Mouse (Mus musculus) gastrocnemius, postnatal 14 days (tissue): ENCODE measurements around the gene Sun1. TPM values are rescaled to one million over a fixed set of nuclear protein-coding genes. Genes with fewer than 3 reads are reported as not detected.

Source experiments
- DNase-seq: peaks from one replicate; pipeline ENCODE4 v3.0.0; 2021; ENCODE audit warnings: mixed read lengths
- intact Hi-C: fragments of 180-260 bp; cut with DNase I; formaldehyde crosslinking; loops from one replicate; pipeline ENCODE4 v1.15.1; 2025; ENCODE audit warnings: low total_unique reads
- total RNA-seq, 2 experiments: library from RNA; stranded (reverse); gene quantifications; 2 replicates each; pipeline ENCODE4 v1.2.3; 2021

Gene Sun1
- total RNA-seq, 2 experiments from 2014 or later = 31.0 to 33.2 TPM

GRCm38 (mm10) chr5:139277287-139277686, 76.8 kb downstream of the Sun1 start:
- intact Hi-C loops = no loop called here
- DNase-seq = no peak

DNA sequence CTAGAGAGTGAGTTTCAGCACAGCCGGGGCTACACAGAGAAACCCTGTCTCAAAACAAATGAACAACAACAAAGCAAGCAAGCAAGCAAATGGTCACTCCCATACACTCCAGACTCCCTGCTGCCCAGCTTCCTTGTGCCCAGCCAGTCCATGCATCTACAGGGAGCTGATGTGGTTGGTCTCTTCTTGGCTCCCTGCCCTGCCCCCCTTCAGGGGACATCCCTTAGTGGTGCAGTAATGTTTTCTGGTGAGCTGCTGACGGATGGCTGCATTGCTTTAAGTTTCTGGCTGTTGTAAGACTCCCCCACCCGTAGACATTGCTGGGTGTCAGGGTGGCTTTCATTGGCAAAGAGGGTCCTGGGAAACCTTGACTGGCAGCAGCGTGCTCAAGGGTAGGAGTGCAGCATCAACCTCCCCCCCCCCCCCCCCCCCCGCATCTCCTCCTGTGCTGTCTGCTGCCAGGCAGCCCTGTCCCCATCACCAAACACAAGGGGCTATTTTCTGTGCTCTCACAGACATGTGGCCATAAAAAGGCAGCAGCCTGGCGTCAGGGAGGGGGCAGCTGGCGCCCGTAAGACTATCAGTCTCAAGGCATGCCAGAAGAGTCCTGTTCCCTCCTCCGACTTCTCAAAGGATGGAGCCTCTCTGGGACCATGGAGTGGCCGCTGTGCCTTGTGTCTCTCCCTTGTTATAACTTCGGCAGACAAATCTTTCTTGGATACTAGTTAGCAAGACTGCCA, 81.1 kb downstream of the Sun1 start:
- DNase-seq = no peak
- intact Hi-C loops = loop anchor here (2.0 kb wide), 1 partner anchor 43 kb away; the partner anchor contains the start of gene Adap1

GRCm38 (mm10) chr5:139282191-139282590, 81.8 kb downstream of the Sun1 start:
- peak; percentile 86 for DNase-seq
- intact Hi-C loops = loop anchor here (2.0 kb wide), 1 partner anchor 43 kb away; the partner anchor contains the start of gene Adap1

DNA sequence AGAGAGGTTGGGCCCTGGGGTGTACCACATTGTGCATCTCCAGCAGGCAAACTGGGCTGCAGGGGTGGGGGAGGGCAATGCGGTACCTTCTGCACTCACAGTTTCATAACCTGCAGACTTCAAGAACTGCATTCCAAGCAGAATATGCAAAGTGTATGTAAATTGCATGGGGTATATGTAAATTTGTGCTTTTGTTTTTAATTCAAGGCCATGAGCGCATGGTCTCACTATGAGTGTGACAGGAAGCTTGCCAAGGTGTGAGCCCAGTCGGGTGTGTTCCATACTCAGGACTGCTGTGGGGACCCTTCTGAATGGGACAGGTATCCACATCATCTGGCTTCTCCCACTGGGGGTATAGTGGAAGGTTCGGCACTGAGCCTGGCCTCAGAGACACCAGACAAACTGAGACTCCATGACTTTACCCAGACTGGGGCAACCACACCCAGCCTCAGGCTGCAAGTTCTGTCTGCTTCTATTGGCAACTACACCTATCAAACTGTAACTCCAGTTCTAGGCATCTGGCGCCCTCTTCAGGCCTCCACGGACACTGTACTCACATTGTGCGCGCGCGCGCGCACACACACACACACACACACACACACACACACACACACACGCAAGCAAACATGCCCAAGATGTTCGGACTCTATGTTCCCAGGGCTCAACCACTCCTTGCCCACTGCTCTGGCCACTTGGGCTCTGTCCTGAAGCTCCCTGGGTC, 83.2 kb downstream of the Sun1 start:
- DNase-seq = no peak
- intact Hi-C loops = loop anchor here (2.0 kb wide), 1 partner anchor 41 kb away; the partner anchor contains the start of gene Adap1

DNA sequence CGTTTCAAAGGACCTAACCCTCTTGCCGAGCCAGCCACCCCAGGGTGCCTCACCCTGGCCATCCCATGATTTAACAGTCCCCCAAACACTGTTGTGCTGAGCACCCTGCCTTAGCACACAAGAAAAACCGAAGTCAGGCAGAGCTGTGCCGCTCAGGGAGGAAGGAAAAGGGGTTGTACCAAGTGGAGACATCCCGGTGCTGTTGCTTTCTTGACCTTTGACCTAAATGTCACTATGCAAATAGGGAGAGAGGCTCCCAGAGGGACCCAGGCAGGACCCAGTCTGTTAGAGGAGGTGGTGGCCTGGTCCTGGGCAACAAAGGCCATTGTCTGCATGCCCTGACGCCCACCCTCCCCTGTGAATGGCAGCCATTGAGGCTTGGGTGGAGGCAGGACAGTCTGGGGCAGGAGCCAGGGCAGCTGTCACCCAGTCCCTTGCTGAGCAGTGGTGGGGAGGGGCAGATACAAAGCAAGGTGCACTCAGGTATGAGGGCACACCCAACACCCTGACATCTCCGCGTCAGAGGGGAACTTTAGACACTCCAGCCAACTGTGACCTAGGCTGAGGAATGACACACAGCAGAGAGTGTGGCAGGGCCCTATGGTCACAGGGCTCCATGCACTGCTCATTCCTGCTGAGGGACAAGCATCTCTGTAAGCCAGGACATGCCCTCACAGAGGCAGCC, 85.1 kb downstream of the Sun1 start:
- intact Hi-C loops = no loop called here
- no peak for DNase-seq

- intact Hi-C loops = no loop called here
- no peak for DNase-seq
Measured at GRCm38 (mm10) chr5:139286142-139286941, 85.9 kb downstream of the Sun1 start.

GRCm38 (mm10) chr5:139287099-139287498, 86.7 kb downstream of the Sun1 start:
- no peak for DNase-seq
- intact Hi-C loops = no loop called here

DNA sequence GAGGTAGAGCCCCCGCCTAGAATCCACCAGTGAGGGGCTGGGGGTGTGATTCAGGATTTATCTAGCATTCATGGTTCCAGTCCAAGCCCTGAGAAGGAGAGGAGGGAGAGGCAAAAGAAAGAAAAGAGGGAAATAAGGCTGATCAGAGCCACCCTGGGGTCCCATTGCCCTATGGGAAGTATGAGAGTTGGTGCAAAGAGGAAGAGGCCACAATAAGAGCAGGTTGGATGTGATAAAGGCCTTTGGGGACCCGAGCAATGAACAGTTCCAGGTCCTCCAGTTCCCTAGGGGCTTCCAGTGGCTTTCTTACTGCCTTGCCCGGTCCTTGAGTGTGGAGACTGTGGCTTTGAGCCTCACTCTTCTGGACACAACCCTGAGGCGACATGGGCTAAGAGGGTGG, 87.3 kb downstream of the Sun1 start:
- intact Hi-C loops = no loop called here
- DNase-seq = no peak

GRCm38 (mm10) chr5:139288591-139288990, 88.2 kb downstream of the Sun1 start:
- DNase-seq = no peak
- intact Hi-C loops = no loop called here

DNA sequence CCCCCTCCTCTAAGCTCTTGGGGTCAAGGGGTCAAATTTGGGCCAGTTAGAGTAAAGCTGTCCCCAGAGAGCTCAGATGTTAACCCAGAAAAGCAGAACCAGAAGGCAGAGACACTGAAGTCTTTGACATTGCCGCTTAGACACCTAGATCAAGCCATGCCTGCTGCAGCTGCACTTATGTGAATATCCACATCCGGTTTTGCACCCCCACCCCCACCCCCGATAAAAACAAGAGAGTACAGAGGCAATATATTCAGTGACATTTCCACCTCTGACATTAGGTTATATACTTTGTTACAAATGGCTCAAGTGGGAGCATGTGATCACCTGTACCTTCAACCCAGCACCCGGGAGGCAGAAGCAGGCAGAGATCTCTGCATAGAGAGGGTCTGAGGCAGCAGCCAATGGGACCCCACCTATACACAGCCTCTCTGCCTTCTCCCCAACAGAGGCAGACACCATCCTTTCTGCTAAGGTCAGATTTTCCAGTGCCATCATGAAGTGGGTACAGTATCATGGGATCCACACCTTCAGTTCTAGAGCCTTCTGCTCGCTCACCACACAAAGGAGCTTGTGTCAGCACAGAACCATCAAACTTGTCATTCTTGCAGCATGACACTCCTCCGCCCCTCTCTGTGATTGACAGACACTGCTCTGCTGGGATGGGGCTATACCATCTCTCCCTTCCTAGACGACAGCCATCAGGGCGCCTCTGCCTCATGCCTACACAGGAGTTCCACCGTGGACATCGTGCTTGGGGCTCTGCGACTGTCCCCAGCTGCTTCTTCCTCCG, 90.2 kb downstream of the Sun1 start:
- DNase-seq = no peak
- intact Hi-C loops = no loop called here

GRCm38 (mm10) chr5:139291811-139292560, 91.5 kb downstream of the Sun1 start:
- intact Hi-C loops = no loop called here
- DNase-seq = no peak

GRCm38 (mm10) chr5:139294089-139294488, 93.7 kb downstream of the Sun1 start:
- intact Hi-C loops = no loop called here
- no peak for DNase-seq

DNA sequence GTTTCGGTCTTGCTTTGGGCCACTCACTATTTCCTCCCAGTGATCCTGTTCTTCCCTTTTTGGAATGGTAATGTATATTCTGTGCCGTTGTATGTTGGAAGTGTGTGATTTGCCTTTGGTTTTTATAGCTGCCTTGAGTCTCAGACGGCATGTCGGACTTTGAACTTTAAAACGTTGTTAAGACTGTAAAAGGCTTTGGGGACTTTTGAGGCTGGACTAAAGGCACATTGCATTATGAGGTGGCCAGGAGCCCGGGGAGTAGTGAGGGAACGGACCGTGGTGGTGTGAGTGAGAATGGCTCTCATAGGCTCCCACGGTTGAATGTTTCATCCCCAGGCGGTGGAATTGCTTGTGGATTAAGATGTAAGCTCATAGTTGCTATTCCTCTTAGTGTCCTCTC, 96.7 kb downstream of the Sun1 start:
- intact Hi-C loops = no loop called here

DNA sequence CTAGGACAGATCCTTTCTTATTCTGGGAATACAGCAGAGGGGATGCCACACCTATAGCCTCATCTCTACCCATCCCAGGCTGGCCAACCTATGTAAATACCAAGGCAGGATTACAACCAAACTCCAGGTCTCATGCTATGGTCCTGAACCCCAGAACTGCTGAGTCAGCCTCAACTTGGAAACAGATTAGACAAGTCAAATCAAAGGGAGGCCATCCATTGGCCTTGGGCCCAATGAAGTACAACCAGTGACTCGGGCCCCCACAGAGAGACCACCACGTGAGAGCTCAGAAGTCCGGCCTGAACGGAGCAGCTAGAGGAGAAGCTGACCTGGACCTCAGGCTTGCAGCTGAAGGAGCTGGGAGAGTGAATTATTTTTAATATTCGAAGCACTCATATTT, 97.3 kb downstream of the Sun1 start:
- intact Hi-C loops = no loop called here
- no peak for DNase-seq

More for the DNA sequence above, 96.7 kb downstream of the Sun1 start:
- DNase-seq = no peak
